In the genomic region with DNA sequence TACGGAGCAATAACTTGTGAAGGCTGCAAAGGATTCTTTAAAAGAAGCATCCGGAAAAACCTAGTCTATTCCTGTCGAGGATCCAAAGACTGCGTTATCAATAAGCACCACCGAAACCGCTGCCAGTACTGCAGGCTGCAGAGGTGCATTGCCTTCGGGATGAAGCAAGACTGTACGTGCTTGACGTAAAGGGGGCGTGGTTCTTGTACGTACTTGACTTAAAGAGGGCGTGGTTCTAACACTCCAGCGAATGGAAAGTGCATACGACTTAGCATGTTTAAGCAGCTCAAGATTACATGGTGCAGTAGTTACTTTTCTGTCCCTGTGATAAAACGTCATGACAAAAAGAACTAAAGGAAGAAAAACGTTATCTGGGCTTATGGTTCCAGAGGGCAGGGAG, we compare ENCODE assay signal across 14 mouse cellular contexts.
"Had no signal": no experiment of that assay in that cellular context is flagged by ENCODE, and none has a peak within 500 bp of the region (broad histone marks: within the 10 kb centered on the region; RNA-seq: fewer than 3 reads in every experiment).

No protein-coding gene starts in this region.

- H3K9me3 ChIP-seq: stomach, embryonic 15.5 days had no signal

- H3K4me3 ChIP-seq: midbrain, embryonic 10.5 days; midbrain, embryonic 12.5 days; neural tube, embryonic 12.5 days; stomach, embryonic 15.5 days had no signal

- DNase-seq: lung, adult 18-20 months; lung, embryonic 14.5 days; lung, postnatal 10 days; lung, postnatal 4 days; midbrain, embryonic 14.5 days; right cerebral cortex, postnatal 14 days; thymus, adult 18-20 months; thymus, postnatal 14 days; thymus, postnatal 36 days had no signal

- H3K4me2 ChIP-seq: lung, embryonic 14.5 days; midbrain, embryonic 12.5 days; neural tube, embryonic 12.5 days; stomach, embryonic 15.5 days had no signal

- H3K4me1 ChIP-seq: midbrain, embryonic 10.5 days; midbrain, embryonic 12.5 days; stomach, embryonic 15.5 days had no signal

- ATAC-seq: midbrain, embryonic 16.5 days had no signal

- H3K27me3 ChIP-seq: midbrain, embryonic 12.5 days; neural tube, embryonic 12.5 days; stomach, embryonic 15.5 days had no signal

- H3K27ac ChIP-seq: midbrain, embryonic 10.5 days; midbrain, embryonic 12.5 days; neural tube, embryonic 12.5 days; stomach, embryonic 15.5 days had no signal

- H3K9ac ChIP-seq: lung, embryonic 14.5 days; midbrain, embryonic 12.5 days; neural tube, embryonic 12.5 days; stomach, embryonic 15.5 days had no signal
